Mouse (Mus musculus) limb, embryonic 10.5 days (tissue): Measurements from ENCODE around the gene Vav3. TPM values are rescaled to one million over a fixed set of nuclear protein-coding genes. Genes with fewer than 3 reads are reported as not detected.

ENCODE experiments used
- DNase-seq: peaks from one replicate; pipeline ENCODE4 v3.0.0-alpha.2; 2017; ENCODE audit warnings: low spot score
- H3K27ac ChIP-seq: fragments of 300-500 bp; sonication (generic); 2 replicates; pipeline ENCODE4 v1.5.1; 2016; ENCODE audit warnings: mild to moderate bottlenecking
- H3K27me3 ChIP-seq: fragments of 300-500 bp; sonication (generic); 2 replicates; pipeline ENCODE4 v1.6.1; 2016; ENCODE audit warnings: low read depth, mild to moderate bottlenecking; ENCODE audit not compliant: poor library complexity, severe bottlenecking
- H3K36me3 ChIP-seq: fragments of 300-500 bp; sonication (generic); 2 replicates; pipeline ENCODE4 v1.6.1; 2016; ENCODE audit warnings: mild to moderate bottlenecking, moderate library complexity
- H3K4me1 ChIP-seq: fragments of 300-500 bp; sonication (generic); 2 replicates; pipeline ENCODE4 v1.6.1; 2016
- H3K4me3 ChIP-seq: fragments of 300-500 bp; sonication (generic); 2 replicates; pipeline ENCODE4 v1.5.1; 2016; ENCODE audit warnings: mild to moderate bottlenecking, moderate library complexity
- H3K9me3 ChIP-seq: fragments of 300-500 bp; sonication (generic); replicated peaks from 2 replicates; pipeline ENCODE4 v1.6.1; 2016; ENCODE audit warnings: mild to moderate bottlenecking
- WGBS: fragments of 180-500 bp; shearing (Covaris S2); methylation state at CpG from one replicate; pipeline ENCODE4 v1.1.7; 2016; 5-methylcytosine and 5-hydroxymethylcytosine counted together
- polyA plus RNA-seq: library from polyadenylated mRNA; unstranded; fragments of >200 nt; fragmentation: Nextera tagmentation; extraction: Ambion mirVana; gene quantifications from 2 replicates; pipeline ENCODE4 v1.2.1, GENCODE M21; 2016

Gene Vav3
- polyA plus RNA-seq, 1 experiment from 2014 or later, result 3.0 TPM

DNA sequence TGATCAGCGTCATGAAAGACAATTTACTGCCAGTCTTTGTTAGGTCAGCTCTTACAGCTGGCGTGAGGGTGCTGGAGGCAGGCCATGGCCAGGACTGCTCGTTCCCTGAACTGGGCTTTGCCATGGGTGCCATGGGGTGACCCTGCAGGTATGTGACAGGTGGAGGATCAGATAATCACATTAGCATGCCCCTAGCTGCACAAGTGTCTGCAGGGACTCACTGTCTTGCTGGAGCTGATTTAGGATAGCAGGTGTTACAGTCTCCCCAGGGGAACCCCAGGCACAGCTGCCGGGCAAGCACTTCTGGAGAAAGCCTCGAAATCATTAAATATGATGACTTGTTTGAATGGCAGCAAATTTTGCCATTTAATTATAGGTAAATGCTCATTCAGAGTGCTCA, 156.0 kb downstream of the Vav3 start:
- no peak for DNase-seq
- Histone ChIP-seq H3K36me3 (no peaks in the 10 kb centered on the region), H3K9me3 (no peaks in the 10 kb centered on the region), H3K4me3 (no peak overlapping the region), H3K4me1 (0 out of 2 replicates have a peak, but pooled peaks cover 3% of the 10 kb centered on the region), H3K27me3 (no peaks in the 10 kb centered on the region), H3K27ac (no peak overlapping the region)
- 76% methylated on average over 5 of the region's 5 CpGs for WGBS

DNA sequence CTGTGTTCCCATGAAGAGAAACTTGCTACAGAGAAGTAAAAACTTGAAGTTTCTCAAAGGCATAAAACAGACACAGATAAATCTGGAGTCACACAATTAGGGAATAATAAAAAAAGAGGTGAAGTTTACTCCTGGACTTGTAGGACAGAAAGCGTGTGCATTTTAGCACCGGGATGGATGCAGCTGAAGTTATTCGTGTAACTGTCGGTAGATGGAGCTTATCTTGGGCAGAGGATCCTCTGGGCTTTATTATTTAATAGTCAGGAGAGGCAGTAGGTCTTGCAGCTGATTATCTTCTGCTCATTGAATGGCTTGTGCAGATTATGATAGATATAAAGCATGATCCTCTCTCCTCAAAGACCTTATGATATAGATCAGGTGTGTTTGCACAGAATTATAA, 156.6 kb downstream of the Vav3 start:
- H3K36me3 ChIP-seq, result no peaks in the 10 kb centered on the region
- no peaks in the 10 kb centered on the region for H3K27me3 ChIP-seq
- H3K4me3 ChIP-seq, result no peak overlapping the region
- no peak overlapping the region for H3K27ac ChIP-seq
- WGBS, result 91% methylated on average over 4 of the region's 4 CpGs
- 0 out of 2 replicates have a peak, but pooled peaks cover 3% of the 10 kb centered on the region for H3K4me1 ChIP-seq
- no peaks in the 10 kb centered on the region for H3K9me3 ChIP-seq
- no peak for DNase-seq

GRCm38 (mm10) chr3:109499861-109500456, 159.5 kb downstream of the Vav3 start:
- DNase-seq, result no peak
- no peak overlapping the region for H3K27ac ChIP-seq
- H3K4me1 ChIP-seq, result 0 out of 2 replicates have a peak, but pooled peaks cover 3% of the 10 kb centered on the region
- H3K9me3 ChIP-seq, result no peaks in the 10 kb centered on the region
- no peaks in the 10 kb centered on the region for H3K36me3 ChIP-seq
- WGBS, result 92% methylated on average over 1 of the region's 1 CpGs
- H3K27me3 ChIP-seq, result no peaks in the 10 kb centered on the region
- H3K4me3 ChIP-seq, result no peak overlapping the region

DNA sequence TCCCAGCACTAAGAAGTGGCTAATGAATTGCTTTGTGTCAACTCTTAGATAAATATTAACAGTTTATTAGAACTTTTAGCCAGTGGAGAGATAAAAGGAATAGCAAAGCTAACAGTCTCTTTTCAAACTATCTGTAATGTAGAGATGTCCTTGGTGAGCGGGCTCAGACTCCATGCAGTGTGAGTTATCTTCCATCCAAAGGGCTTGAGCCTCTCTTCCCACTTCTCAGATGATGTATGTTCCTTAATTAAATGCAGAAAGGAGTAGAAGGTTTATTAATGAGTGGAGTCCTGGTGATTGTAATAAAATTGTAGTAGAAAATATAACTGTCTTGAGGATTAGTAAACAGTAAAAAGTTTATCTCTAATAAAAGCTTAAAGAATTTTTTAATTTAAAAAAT, 169.3 kb downstream of the Vav3 start:
- H3K9me3 ChIP-seq, result no peaks in the 10 kb centered on the region
- DNase-seq, result no peak
- no peaks in the 10 kb centered on the region for H3K36me3 ChIP-seq
- WGBS, result 81% methylated on average over 1 of the region's 1 CpGs
- H3K27me3 ChIP-seq, result no peaks in the 10 kb centered on the region
- no peaks in the 10 kb centered on the region for H3K4me1 ChIP-seq
- H3K27ac ChIP-seq, result no peak overlapping the region
- no peak overlapping the region for H3K4me3 ChIP-seq

DNA sequence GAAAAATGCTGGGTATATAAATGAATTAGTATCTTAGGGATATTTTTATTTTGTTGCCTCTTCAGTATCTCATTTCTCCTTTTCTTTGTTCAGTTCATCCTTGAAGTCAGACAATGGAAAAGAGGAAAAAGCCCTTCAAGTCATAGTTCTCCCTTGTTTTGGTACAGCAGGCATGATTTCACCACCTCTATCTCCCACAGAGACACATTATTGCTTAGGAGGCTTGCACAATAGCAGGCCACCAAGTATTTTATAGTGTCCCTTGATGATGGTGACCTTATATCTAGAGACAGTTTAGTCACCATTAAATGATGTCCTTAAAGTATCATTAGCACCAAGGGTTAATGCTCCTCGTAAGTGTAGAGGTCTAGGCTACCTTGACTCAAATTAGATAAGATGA, 171.4 kb downstream of the Vav3 start:
- 81% methylated on average over 1 of the region's 1 CpGs for WGBS

DNA sequence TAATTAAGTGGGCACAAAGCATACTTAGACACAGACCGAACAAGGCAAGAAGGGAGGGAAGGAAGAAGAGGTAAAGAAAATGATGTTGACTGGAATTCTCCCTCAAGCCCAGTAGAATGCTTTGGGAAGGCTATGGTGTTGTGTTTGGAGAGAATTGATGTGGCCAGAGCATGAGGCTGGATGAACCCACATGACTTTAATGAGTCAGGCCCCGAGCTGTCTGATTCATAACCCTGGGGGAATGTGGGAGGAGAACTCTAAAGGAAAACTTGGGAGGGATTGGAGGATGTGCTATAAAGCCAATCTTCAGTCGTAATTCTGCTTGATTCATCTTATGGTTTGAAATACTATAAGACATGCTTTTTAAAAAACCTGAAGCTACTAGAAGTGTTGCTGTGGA, 175.0 kb downstream of the Vav3 start:
- no peak for DNase-seq
- H3K4me3 ChIP-seq, result no peak overlapping the region
- H3K27me3 ChIP-seq, result no peaks in the 10 kb centered on the region

More for the DNA sequence above, 171.4 kb downstream of the Vav3 start:
- no peaks in the 10 kb centered on the region for H3K36me3 ChIP-seq
- no peaks in the 10 kb centered on the region for H3K4me1 ChIP-seq
- no peak overlapping the region for H3K4me3 ChIP-seq
- no peak for DNase-seq
- H3K27me3 ChIP-seq, result no peaks in the 10 kb centered on the region
- no peak overlapping the region for H3K27ac ChIP-seq
- H3K9me3 ChIP-seq, result no peaks in the 10 kb centered on the region

GRCm38 (mm10) chr3:109516372-109516771, 175.9 kb downstream of the Vav3 start:
- no peaks in the 10 kb centered on the region for H3K4me1 ChIP-seq
- H3K36me3 ChIP-seq, result no peaks in the 10 kb centered on the region
- no peak overlapping the region for H3K4me3 ChIP-seq
- WGBS, result 95% methylated on average over 10 of the region's 10 CpGs
- H3K27ac ChIP-seq, result no peak overlapping the region
- no peaks in the 10 kb centered on the region for H3K27me3 ChIP-seq
- H3K9me3 ChIP-seq, result no peaks in the 10 kb centered on the region
- DNase-seq, result no peak

More for the DNA sequence above, 175.0 kb downstream of the Vav3 start:
- WGBS, result 86% methylated on average over 3 of the region's 3 CpGs
- no peak overlapping the region for H3K27ac ChIP-seq
- no peaks in the 10 kb centered on the region for H3K4me1 ChIP-seq
- H3K36me3 ChIP-seq, result no peaks in the 10 kb centered on the region
- no peaks in the 10 kb centered on the region for H3K9me3 ChIP-seq

DNA sequence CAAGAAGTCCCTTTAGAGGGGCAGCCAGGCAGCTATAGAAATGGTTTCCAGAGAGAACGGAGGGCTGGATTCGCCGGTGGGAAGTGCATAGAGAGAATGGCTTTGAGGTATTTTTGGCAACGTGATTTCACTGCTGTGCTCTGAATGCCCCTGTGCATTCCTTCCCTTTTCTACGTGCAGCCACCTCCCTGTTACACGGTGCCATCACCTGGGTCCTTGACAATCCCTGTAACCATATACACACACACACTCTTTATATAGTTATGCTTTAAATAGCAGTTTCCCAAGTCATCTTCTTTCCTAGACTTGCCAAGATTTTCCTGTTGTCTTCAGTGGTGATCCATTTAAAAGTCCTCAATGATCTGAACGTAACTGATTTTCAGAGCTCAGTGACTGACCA, 181.7 kb downstream of the Vav3 start:
- no peaks in the 10 kb centered on the region for H3K4me1 ChIP-seq
- 85% methylated on average over 7 of the region's 7 CpGs for WGBS
- DNase-seq, result no peak
- no peaks in the 10 kb centered on the region for H3K27me3 ChIP-seq
- no peak overlapping the region for H3K27ac ChIP-seq
- H3K4me3 ChIP-seq, result no peak overlapping the region
- no peaks in the 10 kb centered on the region for H3K9me3 ChIP-seq
- no peaks in the 10 kb centered on the region for H3K36me3 ChIP-seq

DNA sequence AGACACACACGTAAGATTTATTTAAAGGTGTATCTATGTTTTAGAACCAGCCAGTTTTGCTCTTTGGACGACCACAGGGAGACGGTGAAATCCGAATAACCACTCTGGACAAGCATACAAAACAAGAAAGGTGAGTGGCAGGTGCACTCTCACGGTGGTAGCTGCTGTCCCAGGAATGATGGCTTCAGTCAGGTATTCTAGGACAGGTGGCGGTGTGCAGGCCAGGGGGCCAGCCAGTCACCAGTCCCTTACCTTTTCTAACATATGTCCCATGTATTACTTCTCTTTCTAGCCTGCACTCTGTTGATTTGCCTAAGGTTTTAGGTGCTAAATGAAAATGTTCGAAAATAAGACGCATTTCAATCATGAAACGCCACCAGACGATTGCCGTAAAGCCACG, 185.4 kb downstream of the Vav3 start:
- WGBS, result 92% methylated on average over 12 of the region's 12 CpGs
- H3K4me1 ChIP-seq, result no peaks in the 10 kb centered on the region
- no peak for DNase-seq
- H3K9me3 ChIP-seq, result no peaks in the 10 kb centered on the region
- H3K27ac ChIP-seq, result no peak overlapping the region
- H3K4me3 ChIP-seq, result no peak overlapping the region
- H3K27me3 ChIP-seq, result no peaks in the 10 kb centered on the region
- H3K36me3 ChIP-seq, result no peaks in the 10 kb centered on the region

- Histone ChIP-seq H3K4me3 (no peak overlapping the region), H3K36me3 (no peaks in the 10 kb centered on the region), H3K9me3 (no peaks in the 10 kb centered on the region), H3K27me3 (no peaks in the 10 kb centered on the region), H3K4me1 (no peaks in the 10 kb centered on the region), H3K27ac (no peak overlapping the region)
- 8% methylated on average over 4 of the region's 4 CpGs for WGBS
- DNase-seq, result peak; percentile 90
Measured at GRCm38 (mm10) chr3:109526246-109526645, 185.8 kb downstream of the Vav3 start.

DNA sequence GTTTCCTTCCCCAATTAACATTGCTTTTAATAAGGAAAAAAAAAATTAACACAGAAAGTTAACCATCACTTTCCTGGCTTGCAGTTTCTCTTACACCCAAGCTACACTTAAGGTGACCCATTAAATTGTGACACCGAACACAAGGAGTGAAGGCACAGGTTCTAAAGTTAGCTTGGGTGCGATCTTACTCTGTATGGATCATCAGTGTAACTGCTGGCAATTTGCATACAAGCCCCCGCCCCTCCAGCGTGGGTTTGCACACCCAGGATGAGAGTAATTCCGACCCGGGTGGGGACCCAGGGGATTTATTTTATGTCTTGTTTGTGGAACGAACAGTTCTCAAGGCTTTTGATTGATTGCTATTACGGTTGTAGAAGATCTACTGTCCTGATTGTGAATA, 186.2 kb downstream of the Vav3 start:
- 76% methylated on average over 8 of the region's 8 CpGs for WGBS

GRCm38 (mm10) chr3:109528688-109529087, 188.2 kb downstream of the Vav3 start:
- WGBS, result 77% methylated on average over 4 of the region's 4 CpGs
- H3K4me3 ChIP-seq, result no peak overlapping the region
- no peaks in the 10 kb centered on the region for H3K36me3 ChIP-seq
- no peaks in the 10 kb centered on the region for H3K9me3 ChIP-seq
- no peak for DNase-seq
- no peaks in the 10 kb centered on the region for H3K27me3 ChIP-seq
- H3K27ac ChIP-seq, result no peak overlapping the region
- no peaks in the 10 kb centered on the region for H3K4me1 ChIP-seq

More for the DNA sequence above, 186.2 kb downstream of the Vav3 start:
- Histone ChIP-seq H3K36me3 (no peaks in the 10 kb centered on the region), H3K27me3 (no peaks in the 10 kb centered on the region), H3K27ac (no peak overlapping the region), H3K4me3 (no peak overlapping the region), H3K4me1 (no peaks in the 10 kb centered on the region), H3K9me3 (no peaks in the 10 kb centered on the region)
- DNase-seq, result no peak

DNA sequence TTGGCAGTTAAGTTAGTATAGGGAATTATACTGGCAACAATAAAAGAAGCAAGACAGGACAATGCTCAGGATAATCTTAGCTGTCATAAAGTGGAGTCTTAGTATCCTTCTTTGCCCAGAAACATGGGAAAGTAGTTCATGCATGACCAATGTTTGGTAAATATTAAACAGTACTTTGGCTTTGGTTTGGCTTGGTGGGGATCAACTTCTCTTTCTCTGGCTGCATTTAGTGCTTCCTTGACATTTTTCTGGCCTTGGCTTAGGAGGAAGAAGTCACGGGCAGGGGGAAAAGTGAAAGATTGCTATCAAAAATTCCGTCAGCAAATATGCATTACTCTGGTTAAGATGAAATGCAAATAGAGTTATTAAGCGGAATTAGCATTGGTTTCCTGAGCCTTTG, 197.2 kb downstream of the Vav3 start:
- no peaks in the 10 kb centered on the region for H3K4me1 ChIP-seq
- WGBS, result 83% methylated on average over 3 of the region's 3 CpGs
- no peaks in the 10 kb centered on the region for H3K36me3 ChIP-seq
- H3K27ac ChIP-seq, result no peak overlapping the region
- no peak overlapping the region for H3K4me3 ChIP-seq
- no peaks in the 10 kb centered on the region for H3K27me3 ChIP-seq
- no peak for DNase-seq
- no peaks in the 10 kb centered on the region for H3K9me3 ChIP-seq

GRCm38 (mm10) chr3:109540009-109540408, 199.6 kb downstream of the Vav3 start:
- 64% methylated on average over 4 of the region's 4 CpGs for whole genome bisulfite sequencing
- Histone ChIP-seq H3K36me3 (no peaks in the 10 kb centered on the region), H3K27me3 (no peaks in the 10 kb centered on the region), H3K27ac (no peak overlapping the region), H3K9me3 (no peaks in the 10 kb centered on the region), H3K4me3 (no peak overlapping the region), H3K4me1 (no peaks in the 10 kb centered on the region)
- DNase-seq, result no peak
